Mouse (Mus musculus): ENCODE results near the gene Mrpl20. TPM values are rescaled to one million over a fixed set of nuclear protein-coding genes. Genes with fewer than 3 reads are reported as not detected.

Gene Mrpl20
- polyA plus RNA-seq (2015; fragmentation: Nextera tagmentation; extraction: Ambion mirVana), result 195 and 219 TPM in 2 replicates

DNA sequence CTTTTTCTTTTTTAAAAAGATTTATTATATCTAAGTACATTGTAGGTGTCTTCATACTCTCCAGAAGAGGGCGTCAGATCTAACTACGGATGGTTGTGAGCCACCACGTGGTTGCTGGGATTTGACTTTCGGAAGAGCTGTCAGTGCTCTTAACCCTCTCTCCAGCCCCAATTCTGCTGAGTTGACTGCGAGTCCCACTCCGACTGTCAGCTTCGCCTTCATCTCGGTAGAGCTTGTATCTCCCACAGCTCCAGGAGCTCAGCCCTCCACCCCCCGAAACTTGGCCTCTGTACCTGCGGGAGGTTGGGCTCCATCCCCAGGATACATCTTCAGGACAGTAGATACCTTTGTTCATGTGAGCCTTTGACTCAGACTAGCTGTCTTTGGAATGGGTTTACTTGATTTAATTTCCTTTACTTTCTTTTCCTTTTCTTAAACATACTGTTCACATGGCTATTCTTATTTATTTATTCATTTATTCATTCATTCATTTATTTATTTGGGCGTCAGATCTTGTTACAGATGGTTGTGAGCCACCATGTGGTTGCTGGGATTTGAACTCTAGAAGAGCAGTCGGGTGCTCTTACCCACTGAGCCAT, at the start of gene Mrpl20:
Mrpl20 (plus strand) TSS at position 138 of the 599 bp plus-strand sequence.
- Histone ChIP-seq H3K4me1 (peaks cover 14% of the 10 kb centered on the region), H3K27ac (peak within 1 kb of the TSS; percentile 58), H3K36me3 (peaks cover 8% of the 10 kb centered on the region), H3K9me3 (no peaks in the 10 kb centered on the region), H3K4me2 (peak within 1 kb of the TSS; percentile 59), H3K4me3 (replicated peaks) (peak within 1 kb of the TSS; percentile 81), H3K27me3 (replicated peaks) (no peaks in the 10 kb centered on the region), H3K9ac (peak within 1 kb of the TSS; percentile 61)
- peak; percentile 51; the same call in 1 of the 2 replicates for ATAC-seq (ENCODE audit: insufficient read depth, low FRiP score, low read depth)
- 11% methylated on average over 12 of the region's 12 CpGs for WGBS

DNA sequence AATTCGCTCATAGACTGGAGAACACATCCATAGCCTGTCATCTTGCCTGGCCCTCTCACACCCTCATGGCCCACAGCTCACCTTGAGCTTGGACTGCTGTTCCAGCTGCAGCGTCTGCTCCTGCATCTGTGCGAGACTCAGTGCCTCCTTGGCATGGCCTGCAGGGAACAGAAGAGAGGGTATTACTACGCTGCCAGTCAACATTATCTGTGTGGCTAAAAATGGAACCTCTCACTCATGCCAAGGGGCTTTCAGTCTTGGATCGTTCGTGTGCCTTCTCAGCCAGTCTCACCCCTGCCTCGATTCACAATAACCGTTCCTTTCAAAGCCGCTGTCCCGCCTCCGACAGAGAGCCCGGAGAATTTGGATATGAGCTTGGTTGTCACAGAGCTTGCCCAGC, 45.7 kb upstream of the Mrpl20 start:
- Histone ChIP-seq H3K36me3 (peaks cover 34% of the 10 kb centered on the region), H3K27me3 (replicated peaks) (no peaks in the 10 kb centered on the region), H3K9me3 (no peaks in the 10 kb centered on the region), H3K4me1 (peaks cover 13% of the 10 kb centered on the region), H3K4me3 (replicated peaks) (no peak overlapping the region), H3K9ac (no peak overlapping the region), H3K4me2 (no peak overlapping the region), H3K27ac (no peak overlapping the region)
- WGBS, result 92% methylated on average over 12 of the region's 12 CpGs
- ATAC-seq (ENCODE audit: insufficient read depth, low FRiP score, low read depth), result no peak

DNA sequence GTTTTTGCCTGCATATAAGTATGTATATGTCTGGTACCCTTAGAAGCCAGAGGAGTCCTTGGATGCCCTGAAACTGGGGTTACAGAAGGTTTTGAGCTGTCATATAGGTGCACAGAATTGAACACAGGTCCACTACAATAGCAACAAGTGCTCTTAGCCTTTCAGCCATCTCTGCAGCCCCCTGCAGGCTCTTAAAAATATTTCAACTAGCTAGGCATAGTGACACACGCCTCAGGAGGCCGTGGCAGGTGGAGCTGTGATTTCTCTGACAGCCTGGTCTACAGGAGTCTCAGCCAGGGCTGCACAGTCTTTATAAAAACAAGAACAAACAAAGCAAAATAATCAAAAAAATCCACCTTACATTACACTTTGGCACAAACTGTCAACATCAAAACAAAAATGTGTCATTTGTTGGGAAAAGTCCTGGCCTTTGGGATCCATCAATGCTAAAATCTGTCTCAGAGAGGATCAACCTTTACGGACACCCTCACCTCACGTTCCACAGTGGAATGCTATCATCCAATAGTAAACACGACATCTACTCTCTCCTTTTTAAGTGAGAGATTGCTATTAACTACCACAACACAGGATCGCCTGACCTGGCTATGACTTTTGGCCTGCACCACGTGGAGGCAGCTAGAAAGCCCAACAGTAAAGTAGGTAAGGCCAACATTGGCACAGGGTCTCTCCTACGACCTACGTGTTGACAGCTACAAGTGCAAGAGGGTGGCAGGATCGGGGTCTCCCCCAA, 42.6 kb upstream of the Mrpl20 start:
- Histone ChIP-seq H3K27ac (no peak overlapping the region; the same call in 1 of the 2 replicates), H3K9ac (peak overlapping the region; percentile 73; the same call in 1 of the 2 replicates), H3K4me2 (peak overlapping the region; percentile 98), H3K9me3 (no peaks in the 10 kb centered on the region), H3K36me3 (peaks cover 11% of the 10 kb centered on the region; the same call in 1 of the 2 replicates), H3K4me3 (replicated peaks) (peak overlapping the region; percentile 78), H3K27me3 (replicated peaks) (no peaks in the 10 kb centered on the region), H3K4me1 (peaks cover 13% of the 10 kb centered on the region)
- ATAC-seq (ENCODE audit: insufficient read depth, low FRiP score, low read depth), result no peak; the same call in 1 of the 2 replicates
- 2% methylated on average over 10 of the region's 10 CpGs for whole genome bisulfite sequencing

DNA sequence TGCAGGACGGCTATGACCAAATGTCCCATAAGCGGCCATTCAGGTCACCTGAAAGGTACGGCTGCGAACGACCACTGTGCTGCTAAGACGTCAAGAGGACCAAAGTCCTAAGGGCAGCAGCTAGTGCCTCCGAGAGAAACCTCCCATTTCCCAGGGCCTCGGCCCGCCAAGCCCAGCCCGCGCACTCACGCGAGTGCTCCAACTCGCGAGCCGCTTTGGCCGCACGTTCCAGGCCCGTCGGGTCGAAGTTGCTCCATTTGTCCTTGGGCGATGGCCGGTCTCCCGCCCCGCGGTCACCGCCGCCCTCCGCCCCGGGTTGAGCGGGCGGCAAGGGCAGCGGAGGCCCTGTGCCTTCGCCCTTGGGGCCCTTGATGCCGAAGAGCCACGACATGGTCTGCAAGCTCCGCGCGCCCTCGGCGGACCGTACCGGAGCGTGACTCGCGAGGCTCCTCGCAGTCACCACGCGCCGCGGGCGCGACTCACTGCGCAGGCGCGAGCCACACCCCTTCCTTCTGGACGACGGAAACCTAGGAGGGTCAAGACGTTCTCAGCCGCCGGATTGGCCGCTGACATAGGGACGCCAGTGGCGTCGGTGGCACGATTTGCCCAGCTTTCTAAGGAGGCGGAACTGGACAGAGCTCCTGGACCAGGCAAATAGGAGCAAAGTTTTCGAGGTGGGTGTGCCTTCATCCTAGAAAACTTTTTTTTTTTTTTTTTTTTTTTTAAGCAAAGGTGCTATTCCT, 41.9 kb upstream of the Mrpl20 start, which contains the start of gene Atad3a:
Atad3a (minus strand) TSS at position 481 of the 743 bp plus-strand sequence.
- H3K9me3 ChIP-seq, result no peaks in the 10 kb centered on the region
- peak within 1 kb of the TSS; percentile 98 for H3K4me2 ChIP-seq
- peaks cover 13% of the 10 kb centered on the region for H3K4me1 ChIP-seq
- under 1% methylated on average over 68 of the region's 68 CpGs for WGBS
- H3K4me3 ChIP-seq (replicated peaks), result peak within 1 kb of the TSS; percentile 78
- peak within 1 kb of the TSS; percentile 63 for H3K27ac ChIP-seq
- peak; percentile 99 for ATAC-seq (ENCODE audit: insufficient read depth, low FRiP score, low read depth)
- peak within 1 kb of the TSS; percentile 73 for H3K9ac ChIP-seq
- 0 out of 2 replicates have a peak, but pooled peaks cover 6% of the 10 kb centered on the region for H3K36me3 ChIP-seq
- H3K27me3 ChIP-seq (replicated peaks), result no peaks in the 10 kb centered on the region

DNA sequence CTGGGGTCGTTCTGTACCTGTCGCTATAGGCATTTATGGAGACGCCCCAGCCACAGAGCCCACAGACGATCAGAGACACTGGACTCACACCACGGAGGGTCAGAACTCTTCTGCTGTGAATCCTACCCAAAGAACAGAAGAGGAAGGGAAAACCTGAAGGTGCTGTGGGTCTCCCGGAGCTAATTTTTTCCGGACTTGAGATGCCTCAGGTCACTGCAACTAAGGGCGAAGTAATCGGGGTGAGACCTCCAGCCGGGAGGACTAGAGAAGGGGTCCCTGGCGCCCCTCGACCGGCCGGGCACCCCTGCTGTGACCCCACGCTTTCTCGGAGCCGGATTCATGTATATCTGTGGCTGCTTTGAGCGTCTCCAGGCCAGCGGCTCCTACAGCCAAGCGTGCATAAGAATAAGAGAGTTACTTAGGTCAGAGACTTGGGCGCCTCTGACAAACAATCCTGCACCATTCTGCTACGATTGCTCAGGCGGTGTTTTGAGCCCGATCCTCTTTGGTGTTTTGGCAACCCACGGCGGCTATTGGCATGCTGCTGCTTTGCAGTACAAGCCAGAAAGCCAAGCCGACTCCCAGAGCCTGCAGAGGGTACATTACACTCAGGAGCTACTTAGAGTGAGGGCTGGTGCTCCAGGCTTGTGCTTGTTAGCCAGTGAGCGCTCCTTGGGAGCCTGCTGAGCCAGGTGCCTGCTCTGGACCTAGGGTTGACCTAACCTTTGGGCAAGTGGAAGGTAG, 41.1 kb upstream of the Mrpl20 start:
- Histone ChIP-seq H3K4me2 (peak overlapping the region; percentile 98), H3K9me3 (no peaks in the 10 kb centered on the region), H3K4me3 (replicated peaks) (peak overlapping the region; percentile 78), H3K27me3 (replicated peaks) (no peaks in the 10 kb centered on the region), H3K27ac (peak overlapping the region; percentile 63; the same call in 1 of the 2 replicates), H3K36me3 (no peaks in the 10 kb centered on the region), H3K4me1 (peaks cover 13% of the 10 kb centered on the region), H3K9ac (peak overlapping the region; percentile 66)
- 2% methylated on average over 28 of the region's 28 CpGs for WGBS
- ATAC-seq (ENCODE audit: insufficient read depth, low FRiP score, low read depth), result no peak

DNA sequence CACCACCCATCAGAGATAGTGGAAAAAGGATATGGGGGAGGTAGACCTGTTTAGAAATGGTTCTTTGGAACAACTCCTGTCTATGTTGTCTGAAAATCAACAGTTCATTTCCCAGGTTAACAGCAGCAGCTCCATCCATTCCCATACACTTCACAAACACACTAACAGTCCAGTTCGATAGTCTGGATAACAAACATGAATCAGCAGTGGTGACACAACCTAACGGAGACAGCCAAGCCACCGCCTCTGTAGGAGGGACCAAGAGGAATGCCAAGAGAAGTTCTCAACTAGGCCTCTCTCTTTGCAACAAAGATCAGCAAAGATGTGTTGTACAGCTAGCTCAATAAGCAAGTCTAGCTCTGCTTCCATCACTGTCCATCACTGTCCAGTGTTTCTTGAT, 40.3 kb upstream of the Mrpl20 start:
- H3K27ac ChIP-seq, result no peak overlapping the region
- no peak for ATAC-seq (ENCODE audit: insufficient read depth, low FRiP score, low read depth)
- peaks cover 13% of the 10 kb centered on the region for H3K4me1 ChIP-seq
- WGBS, result 77% methylated on average over 3 of the region's 3 CpGs
- H3K9me3 ChIP-seq, result no peaks in the 10 kb centered on the region
- no peaks in the 10 kb centered on the region for H3K27me3 ChIP-seq (replicated peaks)
- H3K4me2 ChIP-seq, result no peak overlapping the region
- H3K36me3 ChIP-seq, result no peaks in the 10 kb centered on the region
- H3K9ac ChIP-seq, result no peak overlapping the region
- H3K4me3 ChIP-seq (replicated peaks), result no peak overlapping the region

DNA sequence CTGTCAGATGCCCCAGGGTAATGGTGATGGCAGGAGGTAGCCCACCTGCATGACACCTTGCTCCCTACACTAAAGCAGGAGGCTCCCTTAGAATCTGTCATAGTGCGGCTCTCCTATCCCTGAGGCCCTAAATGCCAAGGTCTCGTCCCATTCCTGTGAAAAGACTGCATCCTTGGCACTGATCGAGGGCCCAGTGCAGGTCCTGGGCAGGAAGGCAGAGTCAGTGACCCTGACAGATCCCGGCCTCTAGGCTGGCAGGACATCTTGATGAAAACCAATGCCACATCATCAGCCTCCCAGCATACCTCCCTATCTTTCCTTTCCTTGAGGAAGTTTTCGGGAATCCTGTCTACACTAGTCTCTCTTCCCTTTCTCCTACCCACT, 33.2 kb upstream of the Mrpl20 start:
- WGBS, result 64% methylated on average over 5 of the region's 5 CpGs
- Histone ChIP-seq H3K9me3 (no peaks in the 10 kb centered on the region), H3K27ac (peak overlapping the region; percentile 63; the same call in 1 of the 2 replicates), H3K4me1 (peaks cover 16% of the 10 kb centered on the region; the same call in 1 of the 2 replicates), H3K36me3 (no peaks in the 10 kb centered on the region), H3K9ac (peak overlapping the region; percentile 64; the same call in 1 of the 2 replicates), H3K27me3 (replicated peaks) (no peaks in the 10 kb centered on the region), H3K4me3 (replicated peaks) (peak overlapping the region; percentile 53), H3K4me2 (peak overlapping the region; percentile 81)
- ATAC-seq (ENCODE audit: insufficient read depth, low FRiP score, low read depth), result no peak

DNA sequence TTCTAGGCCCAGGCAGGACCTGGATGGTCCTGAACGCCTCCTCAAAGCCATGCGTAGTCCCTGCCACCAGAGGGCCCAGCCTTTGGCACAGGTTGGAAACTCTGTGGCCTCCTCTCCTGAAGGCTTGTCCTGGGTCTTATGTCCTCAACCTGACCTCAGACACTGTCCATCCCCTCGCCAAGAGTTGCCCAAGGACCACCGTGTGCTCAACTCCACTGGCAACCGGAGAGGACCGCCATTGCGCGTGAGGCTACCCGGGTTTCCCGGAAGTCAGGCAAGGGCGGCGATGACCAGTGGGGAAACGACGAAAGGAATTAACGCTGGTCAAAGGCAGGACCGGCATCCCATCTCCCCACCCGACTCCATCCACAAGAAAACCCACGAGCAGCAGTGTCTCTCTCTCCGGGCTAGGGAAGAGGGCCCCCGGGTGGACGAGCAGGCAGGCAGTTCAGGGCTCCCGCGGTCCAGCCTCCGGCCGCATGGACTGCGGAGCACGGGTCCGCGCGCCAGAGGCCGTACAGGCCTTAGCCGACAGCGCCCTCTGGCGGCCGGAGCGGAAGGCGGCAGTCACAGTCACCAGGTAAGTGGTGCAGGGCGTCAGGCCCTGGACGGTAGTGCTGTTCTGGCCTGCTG, 32.7 kb upstream of the Mrpl20 start:
- Histone ChIP-seq H3K4me2 (peak overlapping the region; percentile 81), H3K27me3 (replicated peaks) (no peaks in the 10 kb centered on the region)
- WGBS, result under 1% methylated on average over 39 of the region's 39 CpGs

DNA sequence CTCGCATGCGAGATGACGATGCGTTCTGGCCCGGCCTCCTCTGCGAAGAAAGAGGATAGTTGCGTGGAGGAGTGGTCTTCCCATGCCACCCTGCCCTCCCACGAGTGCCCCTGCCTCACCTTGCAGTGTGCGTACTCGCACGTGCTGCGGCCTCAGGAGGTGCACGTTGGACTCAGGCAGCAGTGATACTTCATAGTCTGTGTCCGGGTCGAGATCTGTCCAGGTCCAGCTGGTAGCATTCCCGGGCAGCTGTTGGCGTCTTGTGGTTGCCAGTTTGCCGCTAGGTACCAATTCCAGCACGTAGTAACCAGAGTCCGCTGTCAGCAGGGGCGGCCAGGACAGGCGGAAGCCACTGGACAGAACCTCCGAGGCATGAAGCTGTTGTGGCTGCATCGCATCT, 32.1 kb upstream of the Mrpl20 start:
- 44% methylated on average over 24 of the region's 24 CpGs for WGBS
- H3K27ac ChIP-seq, result no peak overlapping the region
- peaks cover 24% of the 10 kb centered on the region for H3K4me1 ChIP-seq
- no peaks in the 10 kb centered on the region for H3K27me3 ChIP-seq (replicated peaks)
- peak overlapping the region; percentile 64; the same call in 1 of the 2 replicates for H3K9ac ChIP-seq
- peak overlapping the region; percentile 81 for H3K4me2 ChIP-seq
- H3K36me3 ChIP-seq, result no peaks in the 10 kb centered on the region
- no peaks in the 10 kb centered on the region for H3K9me3 ChIP-seq
- H3K4me3 ChIP-seq (replicated peaks), result peak overlapping the region; percentile 53
- ATAC-seq (ENCODE audit: insufficient read depth, low FRiP score, low read depth), result no peak

More for the DNA sequence above, 32.7 kb upstream of the Mrpl20 start:
- Histone ChIP-seq H3K9me3 (no peaks in the 10 kb centered on the region), H3K27ac (peak overlapping the region; percentile 63), H3K36me3 (no peaks in the 10 kb centered on the region), H3K9ac (peak overlapping the region; percentile 64), H3K4me1 (peaks cover 18% of the 10 kb centered on the region), H3K4me3 (replicated peaks) (peak overlapping the region; percentile 53)
- peak; percentile 85 for ATAC-seq (ENCODE audit: insufficient read depth, low FRiP score, low read depth)

DNA sequence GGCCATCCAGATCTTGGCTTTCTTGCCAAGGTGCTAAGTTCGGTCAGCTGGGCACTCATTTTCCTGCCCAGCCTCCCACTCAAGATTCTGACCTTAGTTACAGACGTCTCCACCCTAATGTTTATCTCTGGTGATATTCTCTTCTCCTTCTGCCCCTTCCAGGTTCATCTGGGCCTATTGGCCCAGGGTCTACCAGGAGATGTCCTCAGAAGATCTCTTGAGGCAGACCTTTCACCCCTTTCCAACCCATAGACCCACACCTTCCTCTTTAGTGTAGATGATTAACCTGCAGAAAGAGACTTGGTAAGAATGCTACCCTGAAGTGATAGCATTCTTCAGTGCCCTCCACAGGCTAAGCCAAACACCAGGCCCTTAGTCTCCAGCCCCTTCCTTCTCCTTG, 31.0 kb upstream of the Mrpl20 start:
- ATAC-seq (ENCODE audit: insufficient read depth, low FRiP score, low read depth), result no peak
- Histone ChIP-seq H3K36me3 (no peaks in the 10 kb centered on the region), H3K4me2 (no peak overlapping the region), H3K9me3 (no peaks in the 10 kb centered on the region), H3K9ac (no peak overlapping the region), H3K27me3 (replicated peaks) (no peaks in the 10 kb centered on the region), H3K4me3 (replicated peaks) (no peak overlapping the region), H3K4me1 (peaks cover 31% of the 10 kb centered on the region), H3K27ac (no peak overlapping the region)
- WGBS, result 74% methylated on average over 2 of the region's 2 CpGs

DNA sequence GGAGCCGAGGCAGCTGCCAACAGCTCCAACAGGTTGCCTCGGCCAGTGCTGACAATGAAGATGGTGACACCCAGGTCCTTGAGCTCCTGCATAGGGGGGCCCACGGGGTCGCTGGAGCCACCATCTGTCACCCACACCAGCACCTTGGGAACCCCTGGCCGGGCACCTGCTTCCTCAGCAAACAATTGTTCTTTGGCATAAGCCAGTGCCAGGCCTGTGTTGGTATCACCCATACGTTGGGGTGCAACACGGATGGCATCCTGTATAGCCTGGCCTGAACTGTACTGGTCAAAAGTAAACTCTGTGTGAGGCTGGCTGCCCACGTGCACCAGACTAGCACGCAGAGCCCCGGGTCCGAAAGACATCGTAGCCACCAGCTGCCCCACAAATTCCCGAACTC, 29.9 kb upstream of the Mrpl20 start:
- 85% methylated on average over 13 of the region's 13 CpGs for WGBS
- Histone ChIP-seq H3K27ac (no peak overlapping the region), H3K36me3 (no peaks in the 10 kb centered on the region), H3K4me3 (replicated peaks) (no peak overlapping the region), H3K9me3 (no peaks in the 10 kb centered on the region), H3K9ac (no peak overlapping the region), H3K27me3 (replicated peaks) (no peaks in the 10 kb centered on the region), H3K4me2 (peak overlapping the region; percentile 77; the same call in 1 of the 2 replicates), H3K4me1 (peaks cover 38% of the 10 kb centered on the region)
- no peak for ATAC-seq (ENCODE audit: insufficient read depth, low FRiP score, low read depth)
